Mouse (Mus musculus) stomach, embryonic 15.5 days (tissue): ENCODE data around the gene Gbgt1. TPM values are rescaled to one million over a fixed set of nuclear protein-coding genes. Genes with fewer than 3 reads are reported as not detected.
"Not testable (repeated sequence)": the region's sequence is repeated elsewhere in the genome, so short reads cannot be mapped to it uniquely, and the experiment has no call there.

Experiments
- ATAC-seq: fragments of 200-750 bp; cut with Nextera tagmentation; 2 replicates; pipeline ENCODE4 v1.8.0; 2017; ENCODE audit warnings: low read depth, moderate number of reproducible peaks, moderate TSS enrichment; ENCODE audit not compliant: insufficient read depth, low FRiP score
- H3K27ac ChIP-seq: fragments of 300-500 bp; sonication (generic); 2 replicates; pipeline ENCODE4 v1.5.1; 2015; ENCODE audit warnings: mild to moderate bottlenecking, inconsistent platforms
- H3K27me3 ChIP-seq: fragments of 300-500 bp; sonication (generic); replicated peaks from 2 replicates; pipeline ENCODE4 v1.6.1; 2015; ENCODE audit warnings: inconsistent platforms
- H3K36me3 ChIP-seq: fragments of 300-500 bp; sonication (generic); 2 replicates; pipeline ENCODE4 v1.6.1; 2015; ENCODE audit warnings: inconsistent platforms
- H3K4me1 ChIP-seq: fragments of 300-500 bp; sonication (generic); 2 replicates; pipeline ENCODE4 v1.6.1; 2015; ENCODE audit warnings: inconsistent platforms
- H3K4me2 ChIP-seq: fragments of 300-500 bp; sonication (generic); 2 replicates; pipeline ENCODE4 v1.6.1; 2015; ENCODE audit warnings: mild to moderate bottlenecking, inconsistent platforms
- H3K4me3 ChIP-seq: fragments of 300-500 bp; sonication (generic); replicated peaks from 2 replicates; pipeline ENCODE4 v1.5.1; 2015; ENCODE audit warnings: inconsistent platforms
- H3K9ac ChIP-seq: fragments of 300-500 bp; sonication (generic); 2 replicates; pipeline ENCODE4 v1.6.1; 2015; ENCODE audit warnings: inconsistent platforms
- H3K9me3 ChIP-seq: fragments of 300-500 bp; sonication (generic); 2 replicates; pipeline ENCODE4 v1.6.1; 2016; ENCODE audit warnings: inconsistent platforms
- WGBS: fragments of 180-500 bp; shearing (Covaris S2); methylation state at CpG from one replicate; pipeline ENCODE4 v1.1.7; 2015; 5-methylcytosine and 5-hydroxymethylcytosine counted together
- polyA plus RNA-seq: library from polyadenylated mRNA; unstranded; fragments of >200 nt; fragmentation: Nextera tagmentation; extraction: Ambion mirVana; gene quantifications from 2 replicates; pipeline ENCODE4 v1.2.1, GENCODE M21; 2015

Gene Gbgt1
- polyA plus RNA-seq, 1 experiment from 2014 or later, result 3.2 TPM

DNA sequence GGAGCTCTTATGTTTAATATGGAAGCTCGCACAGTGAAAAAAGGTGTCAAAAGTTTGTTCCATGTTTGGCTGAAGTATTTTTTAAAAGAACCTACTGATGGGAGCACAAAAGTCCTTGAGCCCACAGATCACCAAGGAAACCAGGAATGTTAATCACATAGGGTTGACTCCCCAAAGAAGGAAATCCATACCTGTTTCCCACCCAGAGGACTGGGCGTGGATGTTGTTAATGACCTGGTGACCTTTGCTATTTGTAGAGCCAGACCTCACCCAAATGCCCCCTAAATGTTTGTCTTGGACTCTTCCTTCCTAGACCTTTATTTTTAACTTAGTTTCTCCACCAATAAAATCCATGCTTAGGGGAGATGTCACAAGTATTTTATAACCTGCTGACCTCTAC is 26.1 kb upstream of the Gbgt1 start:
- Histone ChIP-seq H3K36me3 (peaks cover 37% of the 10 kb centered on the region), H3K4me1 (peaks cover 16% of the 10 kb centered on the region), H3K27ac (no peak overlapping the region), H3K4me3 (no peak overlapping the region), H3K27me3 (no peaks in the 10 kb centered on the region), H3K9ac (no peak overlapping the region), H3K9me3 (no peaks in the 10 kb centered on the region), H3K4me2 (no peak overlapping the region)
- no peak for ATAC-seq
- 84% methylated on average over 2 of the region's 2 CpGs for WGBS

DNA sequence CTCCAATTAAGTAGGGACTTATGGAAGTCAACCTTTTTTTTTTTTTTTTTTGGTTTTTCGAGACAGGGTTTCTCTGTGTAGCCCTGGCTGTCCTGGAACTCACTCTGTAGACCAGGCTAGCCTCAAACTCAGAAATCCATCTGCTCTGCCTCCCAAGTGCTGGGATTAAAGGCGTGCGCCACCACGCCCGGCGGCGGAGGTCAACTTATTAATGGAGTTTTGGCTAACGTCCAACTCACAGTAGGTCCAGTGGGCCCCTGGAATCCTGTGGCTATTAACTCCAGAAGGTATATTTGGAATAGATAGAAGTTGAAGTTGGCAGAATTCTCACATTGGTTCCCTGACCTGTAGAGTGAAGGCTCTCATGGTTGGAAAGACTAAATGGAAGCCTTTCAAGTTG is 24.7 kb upstream of the Gbgt1 start:
- H3K9ac ChIP-seq, H3K4me2 ChIP-seq, H3K4me3 ChIP-seq, H3K27ac ChIP-seq, ATAC-seq, H3K9me3 ChIP-seq, H3K27me3 ChIP-seq: not testable (repeated sequence)
- Histone ChIP-seq H3K4me1 (peaks cover 11% of the 10 kb centered on the region), H3K36me3 (peaks cover 37% of the 10 kb centered on the region)
- WGBS, result 96% methylated on average over 8 of the region's 8 CpGs

DNA sequence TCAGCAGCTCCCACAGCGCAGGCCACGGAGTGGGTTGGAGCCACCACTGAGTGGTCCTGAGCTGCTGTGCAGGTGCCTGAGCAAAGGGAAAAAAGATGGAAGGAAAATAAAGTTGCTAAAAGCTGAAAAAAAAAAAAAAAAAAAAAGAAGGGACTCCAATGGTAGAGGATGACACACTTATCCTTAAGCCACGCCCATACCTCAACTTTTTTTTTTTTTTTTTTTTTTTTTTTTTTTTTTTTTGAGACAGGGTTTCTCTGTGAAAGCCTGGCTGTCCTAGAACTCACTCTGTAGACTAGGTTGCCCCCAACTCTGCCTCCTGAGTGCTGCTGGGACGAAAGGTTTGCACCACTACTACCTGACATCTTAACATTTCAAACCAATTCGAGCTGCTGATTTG is 18.7 kb upstream of the Gbgt1 start:
- H3K4me1 ChIP-seq, H3K36me3 ChIP-seq, H3K9me3 ChIP-seq, H3K27ac ChIP-seq, H3K27me3 ChIP-seq, H3K9ac ChIP-seq, H3K4me2 ChIP-seq, H3K4me3 ChIP-seq, ATAC-seq: not testable (repeated sequence)
- 86% methylated on average over 5 of the region's 5 CpGs for WGBS

DNA sequence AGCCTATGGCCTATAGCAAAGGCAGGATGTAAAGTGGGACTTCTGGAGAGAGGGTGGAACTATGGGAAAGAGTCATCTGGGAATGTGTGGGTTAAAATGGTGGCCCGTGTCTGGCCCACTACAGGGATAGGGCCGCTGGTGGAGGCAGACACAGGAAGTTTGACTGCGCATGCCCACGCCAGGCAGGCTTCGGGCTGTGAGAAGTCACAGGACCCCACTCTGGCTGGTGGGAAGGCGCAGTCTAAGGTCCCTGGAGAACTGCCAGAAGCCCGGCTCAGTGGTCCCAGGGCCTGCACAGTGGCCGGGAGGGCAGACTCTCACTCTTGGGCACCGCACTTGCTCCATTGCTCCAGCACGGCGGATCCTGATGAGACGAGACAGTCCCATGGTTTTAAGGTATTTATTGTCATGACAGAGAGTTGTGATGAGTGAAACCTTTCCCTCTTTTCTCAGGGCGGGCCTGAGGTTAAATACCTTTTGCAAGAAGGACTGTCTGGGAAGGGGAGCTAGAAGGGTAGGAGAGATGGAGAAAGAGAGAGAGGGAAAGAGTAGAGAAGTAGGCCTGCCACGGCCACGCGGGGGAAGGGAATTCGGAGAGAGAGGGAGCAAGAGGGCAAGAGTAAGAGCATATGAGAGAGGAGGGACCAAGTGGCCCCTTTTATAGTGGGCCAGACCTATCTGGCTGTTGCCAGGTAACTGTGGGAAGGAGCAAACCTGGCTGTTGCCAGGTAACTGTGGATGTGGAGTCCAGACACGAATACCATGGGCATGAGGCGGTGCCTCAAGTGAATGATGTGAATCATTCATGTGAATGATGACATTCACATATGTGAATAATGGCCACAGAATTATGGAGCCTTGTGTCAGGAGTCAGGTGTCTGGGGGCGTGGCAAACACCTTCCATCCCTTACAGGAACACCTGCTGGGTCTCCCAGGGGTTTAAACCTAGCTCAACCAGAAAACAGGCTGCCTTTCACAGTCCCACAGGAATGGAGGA is 17.2 kb upstream of the Gbgt1 start:
- Histone ChIP-seq H3K27ac (0 out of 2 replicates have a peak overlapping the region, but pooled peaks have one; percentile 2), H3K9ac (no peak overlapping the region), H3K9me3 (no peaks in the 10 kb centered on the region), H3K4me1 (no peaks in the 10 kb centered on the region), H3K27me3 (no peaks in the 10 kb centered on the region), H3K4me2 (no peak overlapping the region), H3K4me3 (peak overlapping the region; percentile 21; the same call in 1 of the 2 replicates), H3K36me3 (no peaks in the 10 kb centered on the region)
- ATAC-seq, result peak; percentile 22; the same call in 1 of the 2 replicates
- whole genome bisulfite sequencing, result 64% methylated on average over 20 of the region's 20 CpGs

DNA sequence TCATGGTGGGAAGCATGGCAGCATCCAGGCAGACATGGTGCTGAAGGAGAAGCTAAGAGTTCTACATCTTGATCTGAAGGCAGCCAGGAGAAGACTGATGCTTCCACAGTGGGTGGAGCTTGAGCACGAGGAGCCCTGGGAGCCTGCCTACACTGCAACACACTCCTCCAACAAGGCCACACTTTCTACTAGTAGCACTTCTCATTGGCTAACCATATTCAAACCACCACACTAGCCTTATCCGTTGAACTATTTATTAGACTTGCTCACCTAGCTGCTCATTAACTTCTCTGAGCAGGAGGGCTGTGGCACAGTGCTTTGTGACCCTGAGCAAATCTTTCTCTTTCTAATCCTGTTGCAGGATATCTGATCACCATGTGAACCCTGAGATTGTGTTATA is 12.8 kb upstream of the Gbgt1 start:
- Histone ChIP-seq H3K9ac (no peak overlapping the region), H3K9me3 (no peaks in the 10 kb centered on the region), H3K4me3 (no peak overlapping the region), H3K4me2 (no peak overlapping the region), H3K36me3 (no peaks in the 10 kb centered on the region), H3K27me3 (no peaks in the 10 kb centered on the region), H3K27ac (no peak overlapping the region), H3K4me1 (no peaks in the 10 kb centered on the region)
- no peak for ATAC-seq
- whole genome bisulfite sequencing, result 59% methylated on average over 2 of the region's 2 CpGs

DNA sequence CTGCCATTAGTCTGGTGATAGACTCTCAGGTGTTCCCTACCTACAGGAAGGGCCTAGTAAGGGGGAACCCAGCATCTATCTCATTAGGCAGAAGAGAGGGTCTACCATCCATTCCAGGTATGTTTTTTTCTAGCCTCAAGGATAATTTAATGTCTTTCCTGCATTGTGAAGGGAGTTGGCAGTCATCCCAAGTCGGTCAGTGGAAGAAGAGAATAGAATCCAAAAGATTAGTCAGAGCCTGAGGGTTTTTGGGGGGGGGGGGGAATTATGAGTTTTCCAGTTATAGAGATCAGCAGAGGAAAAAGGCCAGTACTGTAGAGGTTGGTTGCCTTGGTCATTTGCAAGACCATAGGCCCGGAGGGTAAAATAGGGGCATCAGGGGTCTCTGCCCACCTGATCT is 2.2 kb upstream of the Gbgt1 start:
- 72% methylated on average over 2 of the region's 2 CpGs for WGBS
- Histone ChIP-seq H3K27ac (no peak overlapping the region), H3K9me3 (no peaks in the 10 kb centered on the region), H3K4me1 (peaks cover 14% of the 10 kb centered on the region), H3K9ac (no peak overlapping the region), H3K36me3 (no peaks in the 10 kb centered on the region), H3K27me3 (no peaks in the 10 kb centered on the region), H3K4me2 (no peak overlapping the region), H3K4me3 (no peak overlapping the region)
- ATAC-seq, result no peak

DNA sequence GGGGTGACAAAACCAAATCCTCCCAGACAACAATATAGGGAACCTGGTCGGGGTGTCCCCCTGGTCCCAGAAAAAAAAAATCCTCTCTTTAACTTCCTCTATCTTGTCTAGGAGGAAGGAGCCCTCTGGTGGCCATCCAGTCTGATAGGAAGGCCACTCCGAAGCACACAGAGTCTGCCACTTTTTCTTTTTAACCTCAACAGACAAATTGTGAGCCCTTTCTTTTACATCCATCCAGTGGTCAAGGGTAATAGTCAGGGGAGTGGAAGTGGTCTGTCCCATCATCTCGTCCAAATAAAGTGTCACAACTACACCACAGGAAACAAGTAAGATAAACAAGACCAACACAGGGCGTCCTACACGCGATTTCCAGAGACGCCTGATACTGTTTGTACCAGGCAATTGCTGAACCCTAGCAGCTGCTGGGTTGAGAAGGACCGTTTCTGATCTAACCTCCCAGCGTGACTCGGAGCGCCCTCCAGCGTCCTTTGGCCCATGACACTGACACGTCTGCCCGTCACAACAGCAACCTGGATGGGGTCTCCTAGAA is 1.4 kb upstream of the Gbgt1 start:
- Histone ChIP-seq H3K27me3 (no peaks in the 10 kb centered on the region), H3K4me1 (peaks cover 14% of the 10 kb centered on the region), H3K36me3 (no peaks in the 10 kb centered on the region), H3K4me3 (no peak overlapping the region), H3K9me3 (no peaks in the 10 kb centered on the region), H3K4me2 (peak overlapping the region; percentile 10; the same call in 1 of the 2 replicates), H3K9ac (no peak overlapping the region), H3K27ac (peak overlapping the region; percentile 73; the same call in 1 of the 2 replicates)
- WGBS, result 66% methylated on average over 14 of the region's 14 CpGs
- ATAC-seq, result no peak

DNA sequence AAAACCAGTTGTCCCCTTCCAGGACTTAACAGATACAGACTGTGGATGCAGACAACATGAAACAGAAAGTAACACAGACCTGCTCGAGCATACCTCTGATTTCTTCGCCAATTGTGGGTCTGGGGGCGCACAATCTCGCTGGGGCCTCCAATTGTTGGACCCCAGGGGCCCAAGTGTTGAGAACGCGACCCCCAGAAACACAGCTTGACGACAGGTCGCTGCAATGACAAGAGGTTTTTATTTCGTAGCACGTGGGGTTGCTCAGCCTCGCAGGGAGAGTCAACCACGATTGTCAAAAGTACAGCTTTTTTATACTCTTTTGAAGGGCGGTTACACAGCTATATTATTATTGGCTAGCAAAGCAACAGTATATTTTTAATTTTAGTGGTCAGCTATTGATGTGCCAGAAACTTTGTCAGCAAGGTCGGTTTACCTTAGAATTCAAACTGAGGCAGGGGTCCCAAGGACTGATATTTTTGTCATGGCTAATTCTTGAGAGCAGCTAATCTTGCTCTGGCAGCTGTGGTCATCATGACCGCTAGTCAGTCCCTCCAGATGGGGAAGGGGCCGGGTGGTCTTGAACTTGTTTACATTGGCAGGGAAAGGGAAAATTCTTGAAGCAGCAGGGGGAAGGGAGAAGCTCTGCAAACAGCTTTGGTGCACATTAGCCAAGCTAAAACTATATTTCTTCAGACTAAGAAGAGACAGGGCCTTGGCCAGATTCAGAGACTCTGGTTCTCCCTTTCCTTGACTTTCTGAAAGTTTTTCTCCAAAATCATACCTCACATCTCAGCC is 693 bp upstream of the Gbgt1 start:
- H3K27me3 ChIP-seq, result no peaks in the 10 kb centered on the region
- no peaks in the 10 kb centered on the region for H3K36me3 ChIP-seq
- H3K9me3 ChIP-seq, result no peaks in the 10 kb centered on the region
- peaks cover 14% of the 10 kb centered on the region for H3K4me1 ChIP-seq
- ATAC-seq, result no peak
- 78% methylated on average over 16 of the region's 16 CpGs for WGBS
- H3K27ac ChIP-seq, result peak overlapping the region; percentile 73
- no peak overlapping the region for H3K4me3 ChIP-seq
- no peak overlapping the region for H3K9ac ChIP-seq
- H3K4me2 ChIP-seq, result peak overlapping the region; percentile 10; the same call in 1 of the 2 replicates

DNA sequence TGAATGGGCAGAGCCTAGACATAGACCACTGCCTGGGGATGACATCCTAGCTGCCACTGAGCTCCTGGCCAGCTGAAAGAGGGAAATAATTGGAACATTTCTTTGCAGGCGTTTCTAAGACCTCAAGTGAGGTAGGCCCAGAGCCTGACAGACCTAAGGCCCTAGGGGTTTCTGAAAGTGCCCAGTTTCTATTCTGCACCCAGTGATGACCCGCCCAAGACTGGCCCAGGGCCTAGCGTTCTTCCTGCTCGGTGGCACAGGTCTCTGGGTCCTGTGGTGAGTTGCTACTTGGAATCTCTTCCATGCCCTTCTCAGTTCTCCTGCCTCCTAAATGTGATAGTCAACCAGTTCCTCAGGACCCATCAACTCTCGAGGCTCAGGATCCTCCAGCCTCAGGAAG is 870 bp downstream of the Gbgt1 start:
- H3K4me3 ChIP-seq, result no peak overlapping the region
- H3K4me2 ChIP-seq, result no peak overlapping the region
- no peak for ATAC-seq
- 81% methylated on average over 5 of the region's 5 CpGs for WGBS
- H3K27ac ChIP-seq, result no peak overlapping the region
- H3K27me3 ChIP-seq, result no peaks in the 10 kb centered on the region
- no peaks in the 10 kb centered on the region for H3K36me3 ChIP-seq
- no peak overlapping the region for H3K9ac ChIP-seq
- H3K4me1 ChIP-seq, result peaks cover 14% of the 10 kb centered on the region
- no peaks in the 10 kb centered on the region for H3K9me3 ChIP-seq

DNA sequence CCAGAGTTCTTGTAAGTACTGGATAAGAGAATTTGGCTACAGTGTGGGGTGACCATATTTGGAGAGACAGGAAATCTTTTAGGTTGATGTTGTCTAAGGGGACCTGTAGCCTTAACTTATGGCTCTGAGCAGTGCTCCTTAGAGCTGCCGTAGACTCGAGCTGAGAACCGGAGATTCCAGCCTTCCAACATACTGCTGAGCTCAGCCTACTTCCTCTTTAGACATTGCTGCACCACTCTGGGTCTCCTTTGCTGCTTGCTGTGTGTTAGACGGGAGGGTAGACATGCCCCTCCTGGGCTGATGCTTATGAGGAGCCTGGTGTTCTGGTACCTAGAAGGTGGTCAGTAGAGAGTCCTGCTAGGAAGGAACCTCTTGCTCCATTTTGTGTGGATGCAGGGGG is 1.7 kb downstream of the Gbgt1 start:
- H3K27me3 ChIP-seq, result no peaks in the 10 kb centered on the region
- no peaks in the 10 kb centered on the region for H3K36me3 ChIP-seq
- no peak overlapping the region for H3K9ac ChIP-seq
- no peak for ATAC-seq
- no peak overlapping the region for H3K27ac ChIP-seq
- H3K9me3 ChIP-seq, result no peaks in the 10 kb centered on the region
- no peak overlapping the region for H3K4me2 ChIP-seq
- H3K4me1 ChIP-seq, result peaks cover 14% of the 10 kb centered on the region
- 78% methylated on average over 4 of the region's 4 CpGs for WGBS
- no peak overlapping the region for H3K4me3 ChIP-seq

DNA sequence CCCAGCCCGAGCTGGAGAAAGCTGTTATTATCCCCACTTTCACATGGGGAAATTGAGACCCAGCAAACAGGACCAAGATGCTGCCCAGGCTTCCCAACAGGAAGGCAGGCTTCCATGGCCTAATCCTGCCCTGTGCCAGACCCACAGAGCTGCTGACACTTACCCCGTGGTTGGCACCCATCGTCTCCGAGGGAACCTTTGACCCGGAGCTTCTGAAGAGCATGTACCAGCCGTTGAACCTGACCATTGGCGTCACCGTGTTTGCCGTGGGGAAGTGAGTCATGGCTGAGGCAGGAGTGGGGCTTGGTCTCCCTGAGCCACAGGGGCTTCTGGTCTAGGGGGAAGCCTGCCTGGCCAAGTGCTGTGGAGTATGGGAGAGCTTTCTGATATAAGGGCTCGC is 6.3 kb downstream of the Gbgt1 start:
- ATAC-seq, result no peak
- H3K4me3 ChIP-seq, result no peak overlapping the region
- H3K4me1 ChIP-seq, result no peaks in the 10 kb centered on the region
- no peaks in the 10 kb centered on the region for H3K9me3 ChIP-seq
- WGBS, result 79% methylated on average over 10 of the region's 10 CpGs
- H3K36me3 ChIP-seq, result no peaks in the 10 kb centered on the region
- no peak overlapping the region for H3K4me2 ChIP-seq
- no peaks in the 10 kb centered on the region for H3K27me3 ChIP-seq
- H3K9ac ChIP-seq, result no peak overlapping the region
- H3K27ac ChIP-seq, result no peak overlapping the region

DNA sequence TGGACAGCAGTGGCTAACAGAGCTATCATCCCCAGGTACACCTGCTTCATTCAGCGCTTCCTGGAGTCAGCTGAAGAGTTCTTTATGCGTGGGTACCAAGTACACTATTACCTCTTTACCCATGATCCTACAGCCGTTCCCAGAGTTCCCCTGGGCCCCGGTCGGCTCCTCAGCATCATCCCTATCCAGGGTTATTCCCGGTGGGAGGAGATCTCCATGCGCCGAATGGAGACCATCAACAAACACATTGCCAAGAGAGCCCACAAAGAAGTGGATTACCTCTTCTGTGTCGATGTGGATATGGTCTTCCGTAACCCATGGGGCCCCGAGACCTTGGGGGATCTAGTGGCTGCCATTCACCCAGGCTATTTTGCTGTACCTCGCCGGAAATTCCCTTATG is 8.0 kb downstream of the Gbgt1 start:
- WGBS, result 91% methylated on average over 13 of the region's 13 CpGs
- H3K9ac ChIP-seq, result no peak overlapping the region
- no peak overlapping the region for H3K27ac ChIP-seq
- H3K4me1 ChIP-seq, result no peaks in the 10 kb centered on the region
- no peak overlapping the region for H3K4me2 ChIP-seq
- no peaks in the 10 kb centered on the region for H3K9me3 ChIP-seq
- no peaks in the 10 kb centered on the region for H3K27me3 ChIP-seq
- no peak for ATAC-seq
- H3K36me3 ChIP-seq, result no peaks in the 10 kb centered on the region
- H3K4me3 ChIP-seq, result no peak overlapping the region
